Mouse (Mus musculus): Measurements from ENCODE around the gene Paqr4.

The Paqr4 gene

DNA sequence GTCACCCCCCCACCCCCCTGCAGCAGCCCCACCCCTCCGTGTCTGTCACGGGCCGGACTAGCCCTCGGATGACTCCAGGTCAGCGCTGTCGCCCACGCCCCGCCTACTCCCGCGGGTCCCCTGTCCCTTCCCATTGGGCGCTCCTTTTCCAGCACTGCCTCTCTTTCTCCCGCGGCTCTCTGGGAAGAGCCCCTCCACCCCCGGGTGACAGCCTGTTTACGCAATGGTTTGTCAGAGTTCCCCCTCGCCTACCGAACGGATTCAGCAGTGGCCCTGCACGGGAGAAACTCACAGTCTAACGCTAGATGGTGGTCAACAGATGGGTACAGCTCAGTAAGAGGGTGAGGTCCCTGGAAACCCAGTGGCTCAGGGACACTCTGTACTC is 13.9 kb downstream of the Paqr4 start:
- in situ Hi-C loops (cut with MseI, MboI): no loop called here

GRCm38 (mm10) chr17:23725999-23726757 is 14.5 kb downstream of the Paqr4 start, which contains the start of gene Pkmyt1:
Gene Pkmyt1, plus strand, starts transcription at chr17:23726336.
- in situ Hi-C loops (cut with MseI, MboI): no loop called here

DNA sequence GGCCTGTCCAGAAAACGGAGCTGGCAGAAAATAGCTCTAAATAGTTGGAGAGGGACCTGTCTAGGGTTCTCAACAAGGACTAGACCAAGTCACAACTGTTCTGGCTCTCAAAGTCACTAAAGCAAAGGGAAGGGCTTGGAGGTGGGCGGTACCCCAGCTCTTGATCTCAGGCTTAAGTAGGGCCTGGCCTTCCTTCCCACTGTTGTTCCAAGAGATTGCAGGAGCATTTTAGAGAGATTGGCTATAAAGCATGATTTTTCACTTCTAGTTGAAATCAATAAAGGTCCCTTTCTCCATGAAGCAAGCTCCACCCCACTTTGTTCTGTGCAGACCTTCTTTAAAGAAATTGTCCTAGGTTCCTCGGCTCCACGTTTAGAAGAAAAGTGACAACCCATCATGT is 15.2 kb downstream of the Paqr4 start:
- in situ Hi-C loops (cut with MseI, MboI): no loop called here

DNA sequence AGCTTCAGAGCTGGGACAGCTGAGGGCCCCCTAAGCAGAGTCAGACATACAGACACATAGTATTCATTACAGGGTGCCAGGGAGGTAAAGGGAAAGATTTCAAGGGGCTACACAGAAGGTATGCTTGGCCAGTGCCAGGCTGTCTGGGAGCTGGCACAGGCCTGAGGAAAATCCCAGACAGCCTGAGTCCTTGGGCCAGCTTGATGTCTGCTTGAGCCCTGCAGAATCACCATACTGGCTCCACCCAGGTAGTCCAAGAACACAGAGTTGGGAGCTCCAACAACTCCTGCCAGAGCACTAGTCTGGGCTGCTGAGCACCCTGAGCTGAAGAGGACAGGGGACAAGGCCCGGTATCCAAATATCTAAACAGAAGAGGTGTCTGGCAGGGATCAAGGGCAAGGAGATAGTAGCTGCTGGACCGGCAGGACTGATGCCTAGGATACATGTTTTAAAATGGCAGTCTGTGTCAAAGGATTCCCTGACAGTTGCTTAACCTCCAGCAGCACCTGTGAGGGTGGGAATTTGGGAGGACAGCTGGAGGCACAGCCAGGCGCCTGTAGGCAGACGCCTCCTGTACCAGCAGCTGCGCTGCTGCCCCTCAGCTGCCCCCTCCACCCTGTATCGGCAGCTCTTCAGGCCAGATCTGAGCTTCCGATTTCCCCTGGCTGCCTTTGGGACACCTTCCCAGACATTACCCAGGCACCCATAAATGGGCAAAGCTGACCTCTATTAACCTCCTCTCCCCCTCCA is 18.1 kb downstream of the Paqr4 start, which contains the start of gene 1520401A03Rik:
1520401A03Rik (minus strand) TSS at position 408 of the 750 bp plus-strand sequence.
- in situ Hi-C loops (cut with MseI, MboI): no loop called here

DNA sequence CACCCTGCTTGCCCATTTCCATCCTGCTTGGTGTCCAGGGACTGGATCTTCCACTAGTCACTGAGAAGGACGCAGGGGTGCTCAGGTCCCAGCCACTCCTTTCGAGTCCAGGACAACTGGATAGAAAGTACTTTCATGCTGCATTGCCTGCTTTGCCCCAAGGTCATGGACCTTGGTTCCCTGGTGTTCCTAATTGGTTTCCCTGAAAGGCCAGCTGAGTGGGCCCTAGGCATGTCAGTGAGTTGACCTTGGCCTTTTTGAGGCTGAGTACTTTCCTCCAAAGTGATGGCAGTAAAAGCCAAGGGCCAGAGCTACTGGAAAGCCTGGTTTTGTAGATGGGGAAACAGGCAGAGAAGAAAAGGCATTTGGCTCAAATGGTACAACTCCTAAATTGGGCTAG is 18.8 kb downstream of the Paqr4 start:
- in situ Hi-C loops (cut with MseI, MboI): no loop called here

- in situ Hi-C loops (cut with MseI, MboI): no loop called here
Measured at GRCm38 (mm10) chr17:23719455-23719854, 21.2 kb downstream of the Paqr4 start.

GRCm38 (mm10) chr17:23717003-23717402 is 23.7 kb downstream of the Paqr4 start:
- in situ Hi-C loops (cut with MseI, MboI): no loop called here

DNA sequence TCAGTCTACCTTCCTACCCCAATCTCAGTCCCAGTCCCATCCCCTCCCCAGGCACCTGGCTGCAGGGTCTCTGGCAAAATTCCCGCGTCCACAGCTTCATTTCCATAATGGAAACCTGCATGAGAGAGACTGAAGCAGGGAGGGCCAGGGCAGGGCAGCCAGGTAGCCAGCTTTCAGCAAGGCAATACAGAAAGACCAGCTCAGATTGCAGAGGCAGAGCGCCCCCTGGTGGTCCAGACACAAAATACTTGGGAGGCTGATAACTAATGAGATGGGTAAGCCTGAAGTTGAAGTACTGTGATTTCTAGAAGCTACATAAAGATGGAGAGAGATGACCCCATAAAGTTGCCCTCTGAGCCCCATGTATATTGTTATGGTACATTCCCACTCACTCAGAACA is 34.5 kb downstream of the Paqr4 start:
- in situ Hi-C loops (cut with MseI, MboI): no loop called here

DNA sequence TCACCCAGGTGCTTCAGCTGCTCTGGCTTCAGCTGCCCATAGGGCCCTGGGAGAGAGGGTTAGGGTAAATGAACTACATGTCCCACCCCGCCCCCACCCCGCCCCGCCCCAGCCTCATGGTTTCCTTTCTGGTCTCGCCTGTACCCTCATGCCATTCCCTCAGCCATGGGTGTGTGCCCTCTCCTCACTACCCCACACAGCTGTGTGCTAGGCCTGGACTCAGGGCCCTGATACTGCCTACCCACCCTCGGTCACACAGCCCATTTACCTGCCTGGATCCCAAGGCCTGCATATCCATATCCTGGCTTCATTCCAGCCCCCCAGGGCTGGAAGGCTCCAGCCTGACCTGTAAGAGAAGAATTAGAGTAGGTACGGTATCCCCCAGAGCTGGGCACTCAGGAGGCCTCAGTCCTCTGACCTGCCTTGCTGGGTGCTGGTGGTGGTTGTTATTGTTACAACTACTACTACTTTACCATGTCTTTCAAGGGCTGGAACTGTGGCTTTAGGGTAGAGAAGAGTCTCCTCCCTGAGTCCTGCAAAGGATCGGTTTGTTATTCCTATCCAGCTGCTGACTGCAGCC is 35.1 kb downstream of the Paqr4 start:
- in situ Hi-C loops (cut with MseI, MboI): no loop called here

DNA sequence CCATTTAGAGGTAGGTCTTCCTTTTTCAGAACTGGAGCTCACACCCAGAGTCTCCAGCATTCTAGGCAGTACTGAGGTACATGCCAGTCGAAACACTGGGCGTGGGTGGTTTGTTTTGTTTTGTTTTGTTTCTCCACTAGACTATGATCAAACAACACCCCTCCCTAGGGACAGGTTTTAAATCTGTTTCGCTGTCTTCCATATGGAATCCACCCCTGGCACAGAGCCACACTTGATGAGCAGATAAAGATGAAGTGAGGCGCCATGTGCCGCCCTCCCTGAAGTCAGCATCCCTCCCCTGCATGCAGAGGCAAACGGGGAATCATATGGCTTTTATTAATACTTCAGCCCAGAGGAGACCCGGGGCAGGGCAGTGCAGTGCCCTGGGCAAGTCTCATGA is 35.9 kb downstream of the Paqr4 start:
- in situ Hi-C loops (cut with MseI, MboI): loop anchor here (5.0 kb wide), 1 partner anchor 42 kb away; the partner anchor contains the start of gene Bicdl2 (in 2 of the 2)

GRCm38 (mm10) chr17:23703301-23703700 is 37.4 kb downstream of the Paqr4 start:
- in situ Hi-C loops (cut with MseI, MboI): loop anchor here (5.0 kb wide), 1 partner anchor 41 kb away; the partner anchor contains the start of gene Bicdl2 (in 2 of the 2)

GRCm38 (mm10) chr17:23700079-23700478 is 40.6 kb downstream of the Paqr4 start:
- in situ Hi-C loops (cut with MseI, MboI): loop anchor here (5.0 kb wide), 1 partner anchor 38 kb away; the partner anchor contains the start of gene Bicdl2 (in 2 of the 2)

- in situ Hi-C loops (cut with MseI, MboI): loop anchor here (5.0 kb wide), 1 partner anchor 37 kb away; the partner anchor contains the start of gene Bicdl2 (in 2 of the 2)
Measured at GRCm38 (mm10) chr17:23699131-23700077, 41.3 kb downstream of the Paqr4 start.

GRCm38 (mm10) chr17:23695801-23696200 is 44.9 kb downstream of the Paqr4 start:
- in situ Hi-C loops (cut with MseI, MboI): no loop called here

GRCm38 (mm10) chr17:23694491-23694890 is 46.2 kb downstream of the Paqr4 start:
- in situ Hi-C loops (cut with MseI, MboI): no loop called here

Data from mouse trophoblast stem cell (cell line).